Mouse (Mus musculus): ENCODE data around the gene Card11.
A peak's percentile ranks its signal among the peaks of the same experiment; 100 is the strongest.

Gene Card11

DNA sequence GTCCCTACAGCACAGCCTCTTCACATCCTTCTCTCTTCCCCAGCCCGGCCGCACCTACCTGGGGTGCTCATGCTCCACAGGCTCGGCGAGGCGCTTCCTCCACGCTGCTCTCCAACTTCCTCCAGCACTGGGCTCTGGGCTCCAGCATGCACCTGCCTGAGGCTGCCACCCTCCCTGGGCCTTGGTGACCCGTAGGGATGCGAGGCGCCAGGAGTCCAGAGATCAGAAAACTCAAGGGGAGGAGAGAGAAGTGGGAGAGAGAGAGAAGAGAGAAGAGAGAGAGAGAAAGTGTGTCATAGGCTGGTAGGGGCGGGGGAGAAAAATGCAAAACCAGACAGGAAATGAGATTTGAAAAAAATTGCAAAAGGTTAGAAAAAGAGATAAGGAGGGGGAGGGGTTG, at the start of gene Card11:
Gene Card11 (minus strand): TSS at position 234 of the 400 bp plus-strand sequence.
- DNase-seq (ENCODE audit: low spot score in 2 of 2), result peak; percentile 67 to 73

DNA sequence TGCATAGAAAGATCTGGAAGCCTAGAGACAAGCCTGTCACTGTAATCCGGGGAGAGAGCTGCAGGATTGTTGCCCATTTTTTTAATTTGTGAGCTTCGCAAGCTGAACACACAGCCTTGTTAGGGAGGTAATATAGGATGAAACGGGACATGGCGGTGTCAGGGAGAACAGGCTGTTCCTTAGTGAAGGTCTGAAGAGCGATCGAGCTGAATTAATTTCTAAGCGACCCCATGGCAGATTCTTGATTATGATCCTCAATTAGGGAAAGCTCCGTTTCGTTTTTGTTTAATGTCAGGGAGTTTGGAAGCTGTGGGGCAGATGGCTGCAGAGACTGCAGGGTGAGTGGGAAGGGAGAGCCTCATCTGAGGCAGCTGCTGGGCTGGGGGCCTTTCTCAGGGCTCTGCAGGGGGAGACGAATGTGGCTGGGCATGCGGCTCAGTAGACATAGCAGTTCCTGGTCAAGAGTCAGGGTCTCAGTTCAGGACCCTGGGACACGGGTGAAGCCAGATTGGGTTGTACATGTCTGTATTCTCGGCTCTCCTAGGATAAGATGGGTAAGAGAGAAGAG, 47.4 kb upstream of the Card11 start:
- no peak for DNase-seq (ENCODE audit: low spot score in 2 of 2)

DNA sequence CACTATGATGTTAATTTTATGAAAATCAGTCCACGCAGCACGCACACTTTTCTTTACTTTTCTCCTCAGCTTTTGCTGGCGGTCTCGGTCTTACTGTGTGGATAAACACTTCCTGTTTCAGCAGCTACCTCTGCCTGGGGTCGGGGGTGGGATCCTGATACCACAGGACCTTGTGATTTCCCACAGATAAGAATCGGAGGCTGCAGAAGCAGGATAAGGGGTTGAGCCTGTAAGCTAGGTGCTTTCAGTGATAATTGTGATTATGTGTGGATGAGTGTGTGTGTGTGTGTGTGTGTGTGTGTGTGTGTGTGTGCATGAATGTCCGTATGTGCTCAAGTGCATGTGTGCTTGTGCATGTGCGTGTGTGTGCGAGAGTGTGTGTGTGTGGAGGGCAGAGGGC, 44.6 kb upstream of the Card11 start:
- no peak for DNase-seq (ENCODE audit: low spot score in 2 of 2)

DNA sequence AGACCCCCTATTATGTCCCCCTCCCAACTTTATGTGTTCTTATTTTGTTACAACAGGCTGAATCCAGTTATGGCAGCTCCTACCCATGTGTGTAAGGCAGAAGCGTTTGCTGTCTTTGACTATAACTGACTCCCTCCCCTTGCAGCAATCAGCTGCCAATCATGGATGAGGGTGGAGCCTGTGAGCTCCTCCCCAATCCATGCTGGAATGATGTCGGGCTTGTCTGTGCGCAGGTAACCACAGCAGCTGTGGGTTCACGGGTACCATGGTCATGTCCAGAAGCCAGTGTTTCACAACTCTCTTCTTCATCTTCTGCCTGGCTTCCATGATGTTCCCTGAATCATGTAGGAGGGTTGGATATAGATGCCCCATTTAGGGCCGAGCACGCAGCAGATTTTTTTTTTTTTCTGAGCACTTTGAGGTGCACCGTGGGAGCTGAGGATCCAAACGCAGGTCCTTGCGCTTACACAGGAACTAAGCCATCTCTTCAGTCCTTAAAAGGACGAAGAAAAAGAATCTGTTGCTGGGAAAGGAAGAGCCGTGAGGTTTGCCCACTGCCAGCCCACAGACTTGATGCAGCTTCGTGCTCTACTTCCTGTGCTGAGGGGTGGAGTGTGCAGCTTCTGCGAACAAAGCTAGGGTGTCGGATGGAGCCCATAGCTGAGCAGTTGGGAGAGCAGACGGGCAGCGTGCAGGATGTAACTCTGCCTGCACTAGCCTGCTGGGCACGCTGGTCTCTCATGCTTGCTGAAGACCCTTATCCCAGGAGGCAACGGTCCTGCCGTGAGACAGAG, 43.5 kb upstream of the Card11 start:
- DNase-seq (ENCODE audit: low spot score in 2 of 2), result peak; percentile 74 to 76

DNA sequence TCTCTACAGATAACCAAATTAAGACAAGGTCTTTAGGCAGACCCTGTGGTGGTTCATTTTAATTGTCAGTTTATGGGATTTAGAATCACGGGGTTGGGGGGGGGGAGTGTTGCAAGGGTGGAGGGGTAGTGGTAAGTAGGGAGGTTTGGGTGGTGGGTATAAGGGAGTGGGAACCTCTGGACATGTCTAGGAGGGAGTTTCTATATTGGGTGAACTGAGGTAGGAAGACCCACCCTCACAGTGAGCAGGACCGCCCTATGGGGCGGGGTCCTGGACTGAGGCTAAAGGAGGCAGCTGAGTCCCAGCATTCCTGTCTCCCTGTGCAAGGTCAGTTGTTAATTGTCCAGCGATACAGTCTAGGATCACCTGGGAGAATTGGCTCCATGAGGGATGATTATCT, 42.0 kb upstream of the Card11 start:
- DNase-seq (ENCODE audit: low spot score in 2 of 2), result no peak

DNA sequence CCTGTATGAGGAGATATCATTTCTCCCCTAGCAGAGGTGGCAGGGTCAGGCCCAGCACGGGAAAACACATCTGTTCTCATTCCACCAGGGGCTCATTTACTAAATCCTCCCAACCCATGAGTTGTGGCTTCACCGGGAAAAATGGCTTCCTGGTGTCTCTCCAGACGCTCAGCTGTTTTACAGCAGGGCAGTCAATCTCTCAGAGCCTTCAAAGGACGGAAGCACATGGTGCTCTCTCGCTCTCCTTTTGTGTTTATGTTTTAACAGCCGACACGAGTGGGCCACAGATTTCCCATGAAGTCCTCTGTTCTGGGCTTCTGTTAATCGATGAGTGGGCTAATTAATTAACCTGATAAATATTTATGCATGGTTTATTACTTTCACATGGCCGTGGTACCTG, 40.5 kb upstream of the Card11 start:
- DNase-seq (ENCODE audit: low spot score in 2 of 2), result no peak

DNA sequence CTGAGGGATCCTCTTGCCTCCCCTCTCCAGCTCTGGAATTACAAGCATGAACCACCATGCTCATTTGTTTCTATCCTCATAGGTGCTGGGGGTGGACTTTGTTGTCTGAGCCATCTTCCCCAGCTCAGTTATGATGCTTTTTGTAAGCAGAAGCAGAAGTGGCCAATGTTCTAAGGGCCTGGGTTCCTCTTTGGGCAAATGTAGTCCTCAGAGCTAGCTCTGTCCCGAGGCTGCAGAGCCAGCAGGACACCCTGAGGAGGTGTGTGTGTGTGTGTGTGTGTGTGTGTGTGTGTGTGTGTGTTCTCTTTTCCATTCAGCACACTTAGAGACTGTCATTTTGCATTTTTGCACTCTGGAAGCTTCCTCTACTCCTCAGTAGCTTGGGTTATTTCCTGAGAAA, 38.0 kb upstream of the Card11 start:
- peak in 1 of 2 experiments; percentile 18 for DNase-seq (ENCODE audit: low spot score in 2 of 2)

DNA sequence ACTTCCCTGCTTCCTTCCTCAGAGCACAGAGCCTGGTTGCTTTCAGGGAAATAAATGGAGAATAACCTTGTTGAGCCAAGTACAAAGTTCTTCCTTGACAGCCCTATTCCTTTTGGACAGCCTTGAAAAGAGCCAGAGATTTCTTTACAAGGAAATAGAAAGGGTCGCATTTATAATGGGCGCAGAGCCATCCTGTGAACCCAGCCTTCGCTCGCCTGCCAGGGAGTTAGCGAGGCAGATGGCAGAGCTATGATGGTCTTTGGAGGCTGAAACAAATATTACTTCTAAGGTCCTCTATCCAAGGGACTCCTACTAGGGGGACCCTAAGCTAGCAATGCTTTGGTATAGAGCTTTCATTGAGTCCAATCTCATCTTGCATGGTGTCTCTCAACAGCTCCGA, 35.0 kb upstream of the Card11 start:
- DNase-seq (ENCODE audit: low spot score in 2 of 2), result no peak

DNA sequence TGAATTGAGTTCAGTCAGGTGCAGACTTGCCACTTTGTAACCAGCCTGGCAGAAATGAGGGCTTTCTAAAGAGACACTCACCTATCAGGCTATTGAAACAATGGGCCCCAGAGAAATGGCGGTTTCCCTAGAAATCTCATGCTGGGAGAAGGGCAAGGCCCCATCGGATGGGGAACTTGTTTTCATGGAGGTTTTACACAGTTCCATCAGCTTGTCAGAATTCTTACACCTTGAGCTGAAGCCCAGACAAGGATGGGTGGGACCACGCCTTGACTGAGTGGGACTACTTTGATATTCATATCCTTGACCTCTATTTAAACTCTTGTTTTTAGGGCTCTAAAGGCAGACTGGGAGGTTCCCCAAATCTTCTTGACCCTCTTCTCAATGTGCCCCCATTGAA, 33.9 kb upstream of the Card11 start:
- DNase-seq (ENCODE audit: low spot score in 2 of 2), result no peak

DNA sequence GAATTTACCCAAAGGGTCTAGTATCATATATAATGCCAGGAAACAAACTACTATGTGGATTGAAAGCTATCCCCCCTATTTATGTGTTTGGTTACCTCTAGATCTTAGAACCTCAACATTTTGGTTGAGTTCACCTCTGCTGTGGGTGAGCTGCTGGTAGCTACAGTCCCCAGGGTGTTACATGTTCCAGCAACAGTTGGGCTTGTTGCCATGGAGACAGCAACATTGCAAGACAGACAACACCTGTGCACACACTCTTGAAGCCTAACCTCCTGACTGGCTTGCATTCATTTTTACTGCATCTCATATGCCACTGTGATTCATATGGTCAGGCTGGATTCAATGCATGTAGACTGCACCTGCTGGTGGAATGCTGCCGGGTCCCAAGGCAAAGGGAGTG, 32.6 kb upstream of the Card11 start:
- DNase-seq (ENCODE audit: low spot score in 2 of 2), result peak; percentile 40

DNA sequence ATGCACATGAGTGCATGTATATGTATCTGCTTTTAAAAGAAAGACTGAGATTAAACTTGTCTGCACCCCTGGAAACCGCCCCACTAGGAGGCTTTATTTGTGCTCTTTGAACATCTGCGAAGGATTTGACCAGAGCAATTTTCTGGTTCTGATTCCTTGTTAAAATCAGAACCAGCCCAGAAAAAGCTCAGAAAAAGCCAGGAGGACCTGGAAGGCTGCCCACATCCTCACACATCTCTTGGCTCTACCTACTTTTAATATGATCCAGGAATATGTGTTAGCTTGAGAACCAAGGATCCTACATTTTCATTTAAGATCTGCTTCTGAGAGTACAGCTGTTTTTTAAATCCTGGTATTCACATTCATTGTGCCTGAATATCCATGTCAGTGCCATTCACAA, 29.0 kb upstream of the Card11 start:
- no peak for DNase-seq (ENCODE audit: low spot score in 2 of 2)

DNA sequence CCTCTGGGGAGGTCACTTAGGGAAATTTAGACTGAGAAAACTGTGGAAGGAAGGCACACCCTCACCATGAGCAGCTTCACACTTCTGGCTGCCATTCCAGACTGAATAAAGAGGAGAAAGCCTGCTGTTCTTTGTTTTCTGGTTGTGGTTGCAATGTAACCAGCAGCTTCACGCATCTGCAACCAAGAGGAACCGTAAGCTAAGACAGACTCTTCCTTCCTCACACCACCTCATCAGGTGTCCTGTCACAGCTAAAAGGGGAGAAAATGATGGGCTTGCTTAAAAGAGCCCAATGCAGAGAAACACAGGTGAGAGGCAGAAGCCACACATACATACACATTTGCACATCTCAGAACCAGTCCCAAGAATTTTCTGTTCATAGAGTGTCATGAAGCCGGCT, 25.3 kb upstream of the Card11 start:
- DNase-seq (ENCODE audit: low spot score in 2 of 2), result peak; percentile 53 to 58

DNA sequence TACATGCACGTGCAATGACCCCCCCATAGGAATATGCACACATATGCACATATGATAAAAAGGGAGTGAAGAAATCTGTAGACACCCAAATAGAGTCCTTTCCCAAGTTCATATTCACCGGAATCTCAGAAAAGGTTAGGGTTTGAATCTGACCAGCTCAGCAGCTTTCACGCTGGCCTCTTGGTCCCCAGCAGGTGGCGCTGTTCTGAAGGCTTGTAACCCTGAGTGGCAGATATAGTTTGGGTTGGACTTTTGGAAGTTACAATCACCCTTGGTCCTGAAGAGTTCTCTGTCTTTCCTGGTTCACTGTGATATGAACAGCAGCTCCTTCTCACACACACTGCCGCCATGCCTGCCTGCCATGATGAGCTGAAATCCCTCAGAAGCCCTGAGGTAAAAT, 24.1 kb upstream of the Card11 start:
- no peak for DNase-seq (ENCODE audit: low spot score in 2 of 2)

DNA sequence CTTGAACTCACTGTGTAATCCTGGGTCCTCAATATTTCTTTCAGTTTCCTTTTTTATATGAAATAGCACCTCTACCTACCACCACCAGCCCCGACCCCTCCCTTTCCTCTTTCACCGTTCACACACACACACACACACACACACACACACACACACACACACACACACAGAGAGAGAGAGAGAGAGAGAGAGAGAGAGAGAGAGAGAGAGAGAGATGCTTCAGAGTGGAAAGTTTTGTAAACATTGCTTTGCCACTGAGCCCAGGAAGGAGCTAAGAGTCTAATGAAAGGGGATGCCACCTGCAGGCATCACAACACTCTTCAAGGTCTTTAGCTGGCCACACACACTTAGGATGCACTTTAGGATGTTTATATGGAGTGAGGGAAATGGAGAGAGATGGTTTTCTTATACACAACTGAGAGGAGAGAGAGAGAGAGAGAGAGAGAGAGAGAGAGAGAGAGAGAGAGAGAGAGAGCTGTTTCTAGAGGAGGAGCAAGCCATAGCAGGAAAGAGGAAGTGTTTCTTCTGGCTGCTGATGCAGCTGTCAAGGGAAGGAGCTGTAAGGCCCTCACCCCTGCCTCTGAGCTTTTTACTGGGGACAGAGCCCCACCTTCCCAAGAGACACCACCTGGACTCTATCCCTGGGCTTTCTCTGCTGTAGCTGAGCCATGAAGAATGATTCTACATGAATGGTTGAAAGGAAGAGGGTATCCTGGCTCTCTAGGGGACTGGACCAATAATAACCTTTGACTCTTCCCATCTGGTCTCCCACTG, 17.7 kb upstream of the Card11 start:
- DNase-seq (ENCODE audit: low spot score in 2 of 2), result peak; percentile 73 to 76

DNA sequence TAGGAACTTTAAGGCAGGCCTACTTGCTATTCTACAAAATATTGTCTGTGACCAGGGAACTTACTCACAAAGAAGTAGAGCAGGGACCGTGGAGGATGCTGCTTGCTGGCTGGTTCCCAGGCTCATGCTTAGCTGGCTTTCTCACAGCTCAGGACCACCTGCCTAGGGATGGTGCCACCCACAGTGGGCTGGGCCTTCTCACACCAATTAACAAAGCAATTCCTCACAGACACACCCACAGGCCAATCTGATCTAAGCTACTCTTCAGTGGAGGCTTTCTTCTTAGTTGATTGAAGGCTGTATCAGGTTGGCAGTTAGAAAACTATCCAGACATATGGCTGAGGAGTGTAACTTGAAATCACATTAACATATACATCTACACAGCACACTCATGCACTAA, 15.7 kb upstream of the Card11 start:
- DNase-seq (ENCODE audit: low spot score in 2 of 2), result peak; percentile 65 to 66

DNA sequence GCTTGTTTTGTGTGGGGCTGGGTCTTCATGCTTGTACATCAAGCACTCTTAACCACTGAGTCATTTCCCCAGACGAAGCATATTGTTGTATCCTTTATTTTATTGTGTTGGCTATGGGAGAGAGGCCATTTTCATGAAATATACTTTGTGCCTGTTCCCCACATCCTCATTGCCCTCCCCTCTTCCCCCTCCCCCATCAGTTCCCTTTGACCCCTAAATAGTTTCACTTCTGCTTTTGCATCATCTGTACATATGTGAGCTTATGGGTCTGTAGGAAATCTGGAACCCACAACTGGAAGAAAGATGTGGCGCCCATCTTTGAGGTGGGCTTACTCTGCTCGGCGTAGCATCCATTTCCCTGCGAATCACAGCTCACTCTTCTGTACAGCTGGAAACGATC, 13.8 kb upstream of the Card11 start:
- peak; percentile 76 to 79 for DNase-seq (ENCODE audit: low spot score in 2 of 2)

DNA sequence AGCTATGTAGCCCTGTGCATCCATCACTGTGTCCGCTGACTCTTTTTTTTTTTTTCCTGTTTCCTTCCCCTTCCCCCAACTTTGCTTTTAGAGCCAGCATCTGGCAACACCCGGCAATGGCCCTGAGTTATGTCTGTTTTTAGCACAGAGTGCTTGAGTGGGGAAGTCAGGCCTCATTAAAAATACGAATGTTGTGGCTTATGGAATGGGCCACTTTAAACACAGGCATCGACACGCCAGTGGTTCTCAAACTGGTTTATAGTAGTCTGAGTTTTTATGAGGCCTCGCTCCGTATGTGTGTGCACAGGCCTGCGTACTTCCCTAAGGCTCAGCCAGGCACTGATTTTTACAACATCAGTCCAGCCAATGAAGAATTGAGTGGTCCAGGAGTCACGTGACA, 13.1 kb upstream of the Card11 start:
- DNase-seq (ENCODE audit: low spot score in 2 of 2), result no peak

DNA sequence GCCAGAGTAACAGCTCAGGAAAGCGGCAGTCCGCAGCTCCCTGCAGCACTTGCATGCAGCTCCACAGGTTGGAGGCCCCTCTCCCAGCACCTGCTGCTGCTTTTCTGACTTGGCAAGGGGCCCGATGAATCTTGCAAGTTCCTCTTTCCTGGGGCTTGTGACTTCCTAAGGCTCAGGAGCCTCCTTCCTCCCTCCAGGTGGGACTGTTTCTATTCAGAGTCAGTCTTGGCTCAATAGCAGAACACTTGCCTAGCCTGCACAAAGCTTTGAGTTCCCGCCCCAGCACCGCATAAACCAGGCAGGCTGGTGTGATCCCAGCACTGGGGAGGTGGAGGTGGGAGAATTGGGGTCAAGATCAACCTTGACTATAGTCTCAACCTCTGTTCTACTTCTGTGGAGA, 5.1 kb upstream of the Card11 start:
- peak; percentile 21 to 34 for DNase-seq (ENCODE audit: low spot score in 2 of 2)

DNA sequence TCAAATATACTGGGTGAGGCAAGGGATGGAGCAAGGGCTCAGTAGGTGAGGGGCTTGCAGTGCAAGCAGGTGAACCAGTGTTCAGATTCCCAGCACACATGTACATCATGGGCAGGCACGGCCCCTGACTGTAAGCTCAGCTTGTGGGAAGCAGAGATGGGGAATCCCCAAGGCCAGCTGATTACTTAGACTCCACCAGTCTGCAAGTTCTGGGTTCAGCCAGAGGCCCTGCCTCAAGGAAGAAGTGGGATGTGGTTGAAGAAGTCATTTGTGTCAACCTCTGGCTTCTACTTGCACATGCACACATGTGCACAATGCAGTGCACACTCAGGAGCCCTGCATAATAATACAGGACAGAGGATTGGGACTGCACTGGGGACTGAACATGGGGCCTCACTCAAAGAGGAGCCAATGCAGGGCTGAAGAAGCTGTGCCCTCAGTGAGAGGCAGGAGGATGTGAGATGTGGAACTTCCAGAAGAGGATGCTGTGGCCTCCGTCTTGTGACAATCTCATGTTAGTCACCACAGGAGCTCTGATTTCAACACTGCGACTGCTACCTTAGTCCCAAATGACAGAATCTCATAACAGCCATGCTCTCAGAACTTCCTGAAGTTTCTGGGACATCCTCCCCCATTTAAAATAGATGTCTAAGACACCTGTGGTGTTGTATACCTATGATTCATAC, 3.8 kb upstream of the Card11 start:
- peak; percentile 36 to 43 for DNase-seq (ENCODE audit: low spot score in 2 of 2)

DNA sequence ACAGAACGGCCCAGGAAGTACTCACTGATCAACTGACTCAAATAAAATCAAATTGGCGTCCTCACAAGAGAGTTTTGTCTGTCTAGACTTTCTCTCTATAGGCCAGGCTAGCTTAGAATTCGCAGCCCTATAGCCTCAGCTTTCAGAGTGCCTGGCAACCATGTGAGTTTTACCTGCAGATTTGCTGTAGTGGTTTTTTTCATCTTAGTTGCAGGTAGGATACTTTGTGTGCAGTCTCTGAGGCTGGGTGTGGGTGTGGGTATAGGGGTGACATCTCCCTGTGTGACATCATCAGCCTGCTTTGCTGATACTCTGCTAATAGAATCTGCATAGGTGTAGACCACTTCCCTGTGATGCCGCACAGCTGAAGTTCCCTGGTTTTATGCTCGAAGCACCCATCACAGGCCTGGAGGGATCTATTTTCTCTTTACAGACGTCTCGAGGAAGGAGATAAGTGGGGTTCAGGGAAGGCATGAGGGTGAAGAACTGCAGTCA, 1.2 kb downstream of the Card11 start:
- no peak for DNase-seq (ENCODE audit: low spot score in 2 of 2)

DNA sequence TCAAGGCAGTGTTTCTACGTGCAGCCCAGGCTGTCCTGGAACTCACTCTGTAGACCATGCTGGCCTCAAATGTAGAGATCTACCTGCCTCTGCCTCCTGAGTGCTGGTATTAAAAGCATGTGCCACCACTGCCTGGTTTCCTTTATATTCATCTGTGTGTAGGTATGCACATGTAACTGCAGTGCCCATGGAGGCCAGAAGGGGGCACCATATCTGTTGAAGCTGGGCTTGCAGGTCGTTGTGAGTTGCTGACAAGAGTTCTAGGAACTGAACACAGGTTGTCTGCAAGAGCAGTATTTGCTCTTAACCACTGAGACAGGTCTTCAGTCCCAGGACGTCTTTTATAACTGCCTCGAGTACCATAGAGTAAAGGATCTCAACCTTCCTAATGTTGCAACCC, 2.6 kb downstream of the Card11 start:
- DNase-seq (ENCODE audit: low spot score in 2 of 2), result peak in 1 of 2 experiments; percentile 35
